Mouse (Mus musculus) retina, embryonic 14.5 days (tissue): Measurements from ENCODE around the gene Dyrk2.

Experiments used
- DNase-seq: peaks from one replicate; pipeline ENCODE4 v3.0.0-alpha.2; 2015; ENCODE audit warnings: low spot score

Gene Dyrk2

GRCm38 (mm10) chr10:118870201-118870980, at the start of gene Dyrk2:
Dyrk2 (minus strand) TSS chr10:118870209.
- DNase-seq = peak; percentile 66

GRCm38 (mm10) chr10:118902625-118903024, 32.6 kb upstream of the Dyrk2 start:
- no peak for DNase-seq

DNA sequence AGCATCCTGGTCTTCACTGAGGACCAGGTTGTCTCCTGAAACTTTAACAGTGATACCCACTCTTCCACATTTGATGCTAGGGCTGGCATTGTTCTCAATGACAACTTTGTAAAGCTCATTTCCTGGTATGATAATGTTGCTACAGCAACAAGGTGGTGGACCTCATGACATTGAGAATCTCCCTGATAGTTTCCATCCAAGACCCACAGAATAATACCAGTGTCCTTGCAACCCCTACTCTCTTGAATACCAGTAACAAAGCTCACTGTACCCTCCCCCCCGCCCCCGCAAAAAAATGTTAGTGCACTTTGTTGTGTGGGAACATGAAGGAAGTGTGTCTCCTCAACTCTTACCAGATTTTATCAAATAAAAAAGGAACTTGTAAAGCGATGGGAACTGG, 23.6 kb upstream of the Dyrk2 start:
- no peak for DNase-seq

DNA sequence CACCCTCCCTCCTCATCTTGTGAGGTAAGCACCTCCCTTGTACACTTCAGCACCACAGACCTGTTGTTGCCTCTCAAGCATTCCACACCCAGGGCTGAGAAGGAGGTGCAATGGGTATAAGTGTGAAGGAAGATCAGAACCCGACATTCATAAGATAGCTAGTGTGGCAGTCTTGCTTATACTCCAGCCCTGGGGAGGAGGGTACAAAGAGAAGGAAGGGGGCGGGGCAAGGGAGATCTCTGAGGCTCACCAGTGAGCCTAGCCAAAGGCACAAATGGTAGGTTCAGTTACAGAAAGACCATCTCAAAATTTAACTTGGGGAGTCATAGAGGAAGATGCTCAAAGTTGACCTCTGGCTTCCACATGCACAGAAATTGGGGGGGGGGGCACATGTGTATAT, 14.1 kb upstream of the Dyrk2 start:
- no peak for DNase-seq

DNA sequence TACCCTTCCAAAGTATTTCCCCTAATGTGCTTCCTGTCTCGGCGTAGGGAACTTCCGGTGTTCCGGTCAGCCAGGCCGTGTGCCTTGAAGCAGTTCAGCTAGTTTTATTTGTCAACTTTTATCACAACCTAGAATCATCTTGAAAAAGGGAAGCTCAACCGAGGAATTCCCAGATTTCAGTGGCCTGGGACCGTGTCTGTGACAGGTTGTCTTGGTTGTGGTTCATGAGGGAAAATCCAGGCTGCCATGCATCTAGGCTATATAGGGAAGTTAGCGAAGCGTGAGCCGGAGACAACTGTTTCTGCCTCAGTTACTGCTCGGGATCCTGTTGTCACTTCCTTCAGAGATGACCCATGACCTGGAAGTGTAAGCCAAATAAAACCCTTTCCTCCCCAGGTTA, 13.3 kb upstream of the Dyrk2 start:
- DNase-seq = no peak

- no peak for DNase-seq
These were observed 12.4 kb upstream of the Dyrk2 start for GRCm38 (mm10) chr10:118882258-118882885.

DNA sequence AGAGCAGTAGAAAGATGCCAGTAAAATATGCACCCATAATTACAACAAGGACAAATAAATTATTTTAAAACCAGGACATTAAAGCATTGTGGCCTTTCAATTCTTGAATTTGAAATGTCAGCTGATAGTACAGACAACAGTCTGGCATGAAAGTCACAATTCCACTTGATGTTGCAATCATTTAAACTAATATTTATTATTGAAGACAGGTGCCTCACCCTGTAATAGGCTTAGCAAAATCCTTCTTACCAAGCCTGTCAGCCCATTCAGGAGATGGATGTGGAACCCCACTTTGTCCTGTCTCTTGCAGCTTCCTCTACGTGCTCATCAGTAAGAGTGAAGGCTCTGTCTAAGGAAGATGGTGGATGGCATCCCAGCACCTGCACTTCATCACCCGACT, 10.8 kb upstream of the Dyrk2 start:
- no peak for DNase-seq

DNA sequence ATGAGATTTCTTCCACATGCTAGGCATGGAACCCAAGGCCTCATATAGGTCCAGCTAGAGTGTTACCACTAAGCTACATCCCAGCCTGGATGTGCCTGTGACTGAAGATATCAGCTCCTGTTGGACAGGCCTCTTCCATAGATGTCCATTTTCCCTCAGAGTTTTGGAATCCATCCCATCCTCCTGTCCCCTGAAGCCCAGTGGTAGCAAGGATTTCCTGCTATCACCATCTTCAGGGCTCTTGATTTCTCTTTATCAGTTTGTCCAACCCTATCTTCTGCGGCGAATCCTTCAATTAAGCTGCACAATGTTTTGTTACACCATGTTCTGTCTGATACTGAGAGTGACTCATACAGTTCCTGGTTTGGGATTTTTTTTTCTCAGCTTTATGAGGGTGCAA, 2.2 kb upstream of the Dyrk2 start:
- no peak for DNase-seq

GRCm38 (mm10) chr10:118869591-118870001, 413 bp downstream of the Dyrk2 start:
- DNase-seq = peak; percentile 79

DNA sequence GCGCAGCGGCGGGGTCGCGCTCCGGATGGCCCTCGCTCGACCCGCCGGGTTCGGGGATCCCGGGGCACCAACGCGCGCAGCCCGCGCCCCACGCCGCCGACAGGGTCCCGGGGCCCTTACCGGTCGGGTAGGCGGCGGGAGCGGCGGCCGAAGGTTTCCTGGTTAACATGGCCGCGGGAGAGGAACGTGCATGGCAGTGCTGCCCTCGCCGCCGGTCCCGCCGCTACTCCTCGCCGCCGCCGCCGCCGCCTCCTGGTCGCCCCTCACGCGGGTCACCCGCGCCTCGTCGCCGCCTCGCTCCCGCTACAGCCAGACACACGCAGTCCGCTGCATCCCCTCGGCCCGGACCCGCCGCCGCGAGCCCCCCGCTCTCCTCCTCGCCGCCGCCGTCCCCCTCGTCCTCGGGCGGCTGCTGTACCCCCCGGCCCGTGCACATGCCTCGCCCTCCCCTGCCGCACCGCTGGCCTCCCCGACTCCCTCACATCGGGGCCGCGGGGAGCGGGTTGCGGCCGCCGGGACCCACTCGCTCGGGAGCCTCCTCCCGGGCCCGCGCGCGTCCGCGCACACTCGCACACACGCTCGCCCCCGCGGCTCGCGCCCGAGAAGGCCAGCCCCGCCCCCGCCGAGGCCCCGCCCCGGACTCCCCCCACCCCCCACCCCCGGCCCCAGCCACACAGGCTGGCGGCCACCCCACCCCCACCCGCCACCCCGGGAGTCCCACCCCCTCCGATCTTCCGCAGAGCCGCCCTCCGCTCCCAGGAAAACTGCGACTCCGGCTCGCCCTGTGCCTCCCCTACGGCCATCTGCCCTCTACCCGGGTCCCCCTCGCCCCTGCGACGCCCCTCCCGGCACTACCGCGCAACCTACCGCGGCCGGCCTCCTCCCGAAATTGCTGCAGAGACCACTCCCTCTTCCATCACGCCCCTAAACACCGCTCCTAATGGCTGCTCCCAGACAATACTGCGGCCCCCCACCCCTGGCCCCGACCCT, 1.1 kb downstream of the Dyrk2 start:
- DNase-seq = peak; percentile 88

GRCm38 (mm10) chr10:118867896-118868600, 2.0 kb downstream of the Dyrk2 start:
- peak; percentile 67 for DNase-seq

DNA sequence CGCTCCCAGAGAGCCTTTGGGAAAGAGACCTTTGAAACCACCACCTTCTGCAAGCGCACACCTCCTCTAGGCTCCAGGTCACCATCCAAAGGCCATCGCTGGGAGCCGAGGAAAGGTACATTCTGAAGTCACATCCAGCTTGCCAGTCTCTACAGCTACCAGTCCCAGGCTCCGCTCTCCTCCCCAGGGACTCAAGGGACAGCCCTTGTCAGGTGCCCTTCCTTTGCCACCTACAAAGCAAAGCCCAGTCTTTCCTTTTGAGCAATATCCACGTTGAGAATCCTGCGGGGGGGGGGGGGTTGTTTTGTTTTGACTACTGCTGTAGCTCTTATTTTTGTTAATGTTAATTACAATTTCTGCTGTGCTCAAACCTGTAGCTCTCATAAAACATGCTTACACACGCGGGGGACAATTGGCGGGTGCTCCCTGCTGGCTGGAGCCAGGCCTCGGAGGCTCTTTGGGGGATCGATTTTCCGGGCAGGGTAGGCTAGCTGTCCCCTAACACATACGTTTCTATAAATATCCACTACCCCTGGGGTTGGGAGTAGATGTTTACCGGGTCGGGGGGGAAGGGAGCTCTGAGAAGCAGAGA, 2.6 kb downstream of the Dyrk2 start:
- DNase-seq = peak; percentile 28

- DNase-seq = no peak
These were observed 5.0 kb downstream of the Dyrk2 start for GRCm38 (mm10) chr10:118864976-118865375.

DNA sequence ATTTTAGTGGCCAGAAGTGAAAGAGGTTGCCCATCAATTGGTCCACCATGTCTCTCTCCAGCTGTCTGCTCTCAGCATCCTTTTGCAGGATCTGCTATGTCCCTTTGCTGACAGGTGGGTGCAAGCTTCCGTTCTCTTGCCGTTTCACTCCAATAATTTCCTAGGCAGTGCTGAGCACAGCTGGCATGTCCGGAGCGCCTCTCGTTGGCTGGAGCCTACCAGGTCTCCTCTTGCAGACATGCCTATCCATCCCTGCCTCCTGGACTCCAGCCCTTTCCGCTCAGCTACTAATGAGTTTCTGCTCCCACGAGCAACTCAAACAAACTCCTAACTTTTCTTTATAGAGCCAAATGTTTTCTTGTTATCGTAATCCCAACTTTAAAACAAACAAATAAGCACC, 6.4 kb downstream of the Dyrk2 start:
- DNase-seq = no peak

GRCm38 (mm10) chr10:118862233-118862632, 7.8 kb downstream of the Dyrk2 start:
- no peak for DNase-seq

DNA sequence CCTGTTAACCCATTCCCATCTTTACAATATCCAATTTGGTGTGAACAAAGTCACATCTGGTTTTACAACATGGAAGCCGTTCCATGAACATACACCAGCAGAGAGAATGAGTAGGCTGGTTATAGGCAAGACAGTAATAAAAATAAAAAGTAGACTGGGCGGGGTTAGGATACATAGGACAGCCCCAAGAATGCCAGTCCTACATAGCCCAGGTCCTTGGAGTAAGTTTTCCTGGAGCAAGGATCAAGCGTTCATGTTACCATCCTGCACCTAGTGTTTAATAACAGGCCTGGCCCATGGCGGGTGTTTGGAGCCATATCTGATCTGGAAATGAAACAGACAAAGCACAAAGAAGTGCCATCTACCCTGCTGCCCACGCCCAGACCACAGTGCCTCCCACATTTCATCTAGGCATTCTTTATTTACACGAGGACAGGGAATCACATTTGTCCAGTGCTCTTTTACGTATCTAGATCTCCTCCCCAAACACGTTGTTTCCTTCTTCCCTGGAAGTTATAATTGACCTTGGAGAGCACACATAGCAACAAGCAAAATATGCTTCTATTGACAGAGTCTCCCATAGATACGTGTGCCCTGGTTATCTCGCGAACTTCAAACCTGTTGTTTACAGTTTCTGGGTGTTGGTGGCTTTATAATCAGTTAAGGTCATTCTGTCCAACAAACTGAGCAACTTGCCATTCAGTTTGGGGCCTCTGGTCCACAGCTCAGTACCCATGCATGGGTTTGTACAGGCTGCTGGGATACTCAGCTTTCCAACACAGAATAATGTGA, 8.6 kb downstream of the Dyrk2 start:
- DNase-seq = no peak

DNA sequence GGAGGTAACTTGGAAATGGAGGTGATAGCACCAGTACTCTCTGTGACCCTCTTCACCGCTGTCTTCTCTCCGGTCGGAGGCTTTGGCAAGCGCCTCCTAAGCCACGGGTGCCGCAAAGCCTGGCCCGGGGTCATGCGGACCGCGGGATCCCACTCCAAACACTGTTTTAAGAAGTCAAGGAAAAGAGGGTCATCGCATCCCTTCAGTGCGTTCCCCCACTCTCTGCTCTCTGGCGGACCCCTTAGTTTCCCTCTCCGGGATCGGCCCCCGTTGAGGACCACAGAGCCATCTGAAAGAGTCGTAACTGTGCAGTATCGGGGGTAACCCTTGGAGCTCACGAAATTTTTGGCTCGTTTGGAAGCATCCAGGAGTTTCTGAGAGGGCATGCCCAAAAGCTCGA, 10.4 kb downstream of the Dyrk2 start:
- DNase-seq = no peak

- DNase-seq = no peak
These were observed 15.4 kb downstream of the Dyrk2 start for GRCm38 (mm10) chr10:118854641-118855040.

DNA sequence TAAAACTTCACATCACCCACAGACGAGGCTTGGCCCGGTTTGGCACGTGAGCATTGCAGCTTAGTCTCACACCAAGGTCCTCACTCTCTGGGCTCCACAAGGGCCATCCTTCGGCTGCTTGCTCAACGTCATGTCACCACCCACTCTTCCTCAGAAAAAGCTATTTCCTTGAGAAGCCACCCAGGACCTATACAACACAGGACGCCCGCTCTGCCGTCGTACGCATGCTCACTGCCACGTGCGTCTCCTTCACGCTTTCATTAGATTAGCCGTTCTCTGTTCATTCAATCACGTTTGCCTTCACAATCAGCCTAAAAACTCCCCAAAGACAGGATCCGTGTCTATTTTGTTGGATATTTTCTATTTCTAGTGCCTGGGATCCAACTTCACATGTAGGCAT, 17.5 kb downstream of the Dyrk2 start:
- no peak for DNase-seq

GRCm38 (mm10) chr10:118848501-118848900, 21.5 kb downstream of the Dyrk2 start:
- no peak for DNase-seq
